Mouse (Mus musculus) Patski (cell line): ENCODE measurements around the gene Chst11. TPM values are rescaled to one million over a fixed set of nuclear protein-coding genes. Genes with fewer than 3 reads are reported as not detected.

ENCODE experiments used
- ATAC-seq: fragments of 100-300 bp; one replicate; pipeline ENCODE4 v1.8.0; 2021
- CTCF ChIA-PET: fragments of 350-600 bp; sonication (Branson Sonifier 250); formaldehyde crosslinking; loops from one replicate; lab custom pipeline; 2022; ENCODE audit warnings: inconsistent platforms; lab: Charles Lee
- POLR2A ChIA-PET: fragments of 350-600 bp; sonication (Branson Sonifier 250); formaldehyde crosslinking; loops from one replicate; lab custom pipeline; 2022; ENCODE audit warnings: antibody characterized with exemption, inconsistent platforms; lab: Charles Lee
- DNase-seq: peaks from one replicate; pipeline ENCODE4 v3.0.0-alpha.2; 2011; ENCODE audit warnings: low read depth, low spot score
- H3K27me3 ChIP-seq: fragments of 371-371 bp; one replicate; pipeline ENCODE4 v1.5.1; 2021
- CTCF ChIP-seq: fragments of 100-300 bp; IDR thresholded peaks from one replicate; pipeline ENCODE4 v1.5.1; 2021
- in situ Hi-C: fragments of 300-500 bp; cut with MboI; formaldehyde crosslinking; loops from 3 replicates; pipeline ENCODE4 v1.11.1; 2018; ENCODE audit warnings: low pct_unique_long_range_greater_than_20kb, mixed read lengths
- polyA plus RNA-seq: library from polyadenylated mRNA; unstranded; gene quantifications from one replicate; pipeline ENCODE4 v1.2.3, GENCODE M21; 2021

The Chst11 gene
- polyA plus RNA-seq, 1 experiment from 2014 or later, result 10.3 TPM

- ChIA-PET POLR2A (no interaction called here), CTCF (no interaction called here)
- H3K27me3 ChIP-seq, result no peaks in the 10 kb centered on the region
- no peak for TF ChIP-seq CTCF
- ATAC-seq, result no peak
- no peak for DNase-seq
- in situ Hi-C loops, result no loop called here
Observed at GRCm38 (mm10) chr10:83119909-83120308, 134.6 kb downstream of the Chst11 start.

GRCm38 (mm10) chr10:83120938-83121337 is 135.6 kb downstream of the Chst11 start:
- ATAC-seq, result no peak
- H3K27me3 ChIP-seq, result no peaks in the 10 kb centered on the region
- in situ Hi-C loops, result no loop called here
- TF ChIP-seq CTCF, result no peak
- POLR2A ChIA-PET, result no interaction called here
- CTCF ChIA-PET, result no interaction called here
- no peak for DNase-seq

DNA sequence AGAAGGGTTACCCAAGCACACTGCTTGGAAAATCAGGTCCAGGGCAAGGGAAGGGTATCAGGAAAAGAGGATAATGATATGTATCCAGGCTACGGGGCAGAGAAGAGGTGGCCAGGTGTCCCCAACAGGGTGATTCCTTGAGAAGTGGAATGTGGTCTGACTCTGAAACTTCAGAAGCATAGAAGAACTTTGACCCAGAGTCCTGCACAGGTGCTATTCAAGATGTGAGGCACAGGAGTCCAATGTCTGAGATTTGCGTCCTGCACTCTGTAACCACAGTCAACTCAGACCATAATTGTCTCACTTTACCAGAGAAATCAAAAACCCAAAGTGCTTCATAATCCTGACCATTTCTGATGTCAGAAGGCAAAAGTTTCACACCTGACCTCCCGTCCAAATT is 139.3 kb downstream of the Chst11 start:
- H3K27me3 ChIP-seq, result no peaks in the 10 kb centered on the region
- no peak for ATAC-seq
- ChIA-PET CTCF (no interaction called here), POLR2A (no interaction called here)
- TF ChIP-seq CTCF, result no peak
- in situ Hi-C loops, result no loop called here
- no peak for DNase-seq

DNA sequence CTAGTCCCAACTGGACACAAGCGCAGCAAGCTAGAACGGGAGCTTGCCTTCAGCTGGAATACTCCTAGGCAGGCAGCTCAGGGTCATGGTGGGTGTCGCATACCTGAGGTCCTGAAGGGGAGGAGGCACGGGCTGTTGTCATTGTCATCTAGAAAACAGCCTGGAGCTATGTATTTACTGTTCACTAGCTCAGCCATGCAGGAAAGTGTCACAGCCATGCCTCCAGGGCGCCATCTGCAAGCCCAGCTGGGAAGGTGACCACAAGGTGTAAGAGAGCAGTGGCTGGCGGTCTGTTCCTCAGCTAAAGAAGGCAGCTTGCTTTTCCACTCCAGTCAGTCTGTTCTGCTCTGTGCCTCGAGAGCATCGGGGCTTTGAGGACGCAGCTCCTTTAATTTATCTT is 141.1 kb downstream of the Chst11 start:
- DNase-seq (no peak), ATAC-seq (no peak)
- in situ Hi-C loops, result no loop called here

GRCm38 (mm10) chr10:83128435-83128834 is 143.1 kb downstream of the Chst11 start:
- CTCF ChIA-PET, result interaction anchor here (0.8 kb wide), 1 partner anchor 11 kb away, joined by 3 read pairs; no protein-coding TSS in a partner anchor

More for the DNA sequence above, 141.1 kb downstream of the Chst11 start:
- TF ChIP-seq CTCF, result no peak
- POLR2A ChIA-PET, result interaction anchor here (0.6 kb wide), 1 partner anchor 726 kb away, joined by 3 read pairs; no protein-coding TSS in a partner anchor
- CTCF ChIA-PET, result interaction anchor here (0.7 kb wide), 1 partner anchor 63 kb away, joined by 4 read pairs; no protein-coding TSS in a partner anchor
- H3K27me3 ChIP-seq, result no peaks in the 10 kb centered on the region

DNA sequence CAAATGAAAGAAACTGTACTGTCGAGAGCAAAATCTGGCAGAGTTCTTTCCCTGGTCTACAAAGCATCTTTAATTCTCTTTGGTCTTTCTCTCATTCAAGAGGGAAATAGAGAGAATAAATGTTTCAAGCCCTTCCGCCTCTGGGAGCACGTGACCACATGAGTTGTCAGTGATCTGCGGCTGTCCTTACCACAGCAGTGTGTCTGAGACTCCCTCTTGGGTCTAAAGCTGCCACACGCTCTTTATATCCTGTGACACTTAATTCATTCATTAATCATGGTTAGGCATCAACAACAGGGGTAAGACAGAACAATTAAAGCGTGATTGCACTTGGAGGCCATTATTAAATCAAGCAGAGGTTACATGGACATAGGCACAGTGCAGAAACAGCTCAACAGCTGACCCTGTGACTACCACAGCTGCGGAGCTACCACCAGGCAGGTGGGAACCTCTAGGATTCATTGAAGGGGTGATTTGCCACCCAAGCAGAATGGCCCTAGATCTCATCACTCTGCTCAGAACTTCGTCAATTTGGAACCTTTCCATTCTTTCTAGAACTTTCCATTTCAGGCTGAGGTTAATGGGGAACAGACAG is 144.4 kb downstream of the Chst11 start:
- in situ Hi-C loops, result no loop called here
- no peaks in the 10 kb centered on the region for H3K27me3 ChIP-seq
- no peak for DNase-seq
- ATAC-seq, result no peak
- POLR2A ChIA-PET, result no interaction called here
- TF ChIP-seq CTCF, result no peak
- CTCF ChIA-PET, result no interaction called here

More at GRCm38 (mm10) chr10:83128435-83128834, 143.1 kb downstream of the Chst11 start:
- in situ Hi-C loops, result no loop called here
- POLR2A ChIA-PET, result no interaction called here
- ATAC-seq (no peak), DNase-seq (no peak)
- H3K27me3 ChIP-seq, result no peaks in the 10 kb centered on the region
- TF ChIP-seq CTCF, result no peak

DNA sequence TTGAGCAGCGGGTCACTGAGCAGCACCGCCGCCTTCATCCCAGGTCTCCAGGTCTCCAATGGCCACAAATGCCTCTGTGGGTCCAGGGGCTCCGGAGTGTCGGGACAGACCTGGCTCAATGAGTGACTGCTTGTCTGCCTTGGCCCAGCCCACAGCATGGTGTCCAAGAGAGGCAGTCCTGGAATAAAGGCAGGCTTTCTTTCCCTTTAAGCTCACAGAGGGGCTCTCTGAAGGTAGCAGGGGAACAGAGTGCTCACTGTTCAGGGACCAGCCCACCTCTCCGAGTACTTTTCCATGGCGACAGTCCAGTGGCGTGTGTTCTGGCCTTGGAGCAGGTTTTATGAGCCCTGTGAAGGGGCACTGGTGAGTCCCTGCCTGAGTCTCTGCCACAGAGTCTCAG is 145.3 kb downstream of the Chst11 start:
- DNase-seq (no peak), ATAC-seq (no peak)
- in situ Hi-C loops, result no loop called here
- TF ChIP-seq CTCF, result no peak
- ChIA-PET POLR2A (no interaction called here), CTCF (no interaction called here)
- H3K27me3 ChIP-seq, result no peaks in the 10 kb centered on the region

- no peak for DNase-seq
- in situ Hi-C loops, result no loop called here
- no peaks in the 10 kb centered on the region for H3K27me3 ChIP-seq
- no peak for ATAC-seq
- POLR2A ChIA-PET, result no interaction called here
- TF ChIP-seq CTCF, result no peak
- CTCF ChIA-PET, result no interaction called here
Observed at GRCm38 (mm10) chr10:83131884-83132283, 146.6 kb downstream of the Chst11 start.

- TF ChIP-seq CTCF, result no peak
- CTCF ChIA-PET, result no interaction called here
- in situ Hi-C loops, result no loop called here
- ATAC-seq, result no peak
- POLR2A ChIA-PET, result interaction anchor here (0.5 to 0.8 kb wide), 2 partner anchors 10 to 27 kb away, joined by 4 to 5 read pairs; no protein-coding TSS in a partner anchor
- H3K27me3 ChIP-seq, result no peaks in the 10 kb centered on the region
- no peak for DNase-seq
Observed at GRCm38 (mm10) chr10:83133866-83134570, 148.7 kb downstream of the Chst11 start.

DNA sequence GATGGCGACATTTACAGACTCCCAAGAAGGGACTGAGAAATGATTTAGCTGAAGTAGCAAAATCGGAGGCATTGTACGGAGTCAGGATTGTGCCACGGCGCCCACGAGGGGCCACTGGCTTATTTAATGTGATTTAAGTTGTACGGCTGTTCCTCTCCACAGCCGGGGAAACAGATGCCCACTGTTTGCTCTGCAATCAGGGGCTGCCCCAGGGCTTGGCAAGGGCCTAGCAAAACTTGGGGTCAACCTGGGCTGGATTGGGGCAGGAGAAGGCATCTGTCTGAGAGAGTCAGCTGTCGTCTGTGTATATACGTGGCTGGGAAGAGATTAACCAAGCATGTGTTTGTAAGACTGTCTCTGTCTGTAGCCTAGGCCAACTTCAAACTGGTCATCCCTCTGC is 149.6 kb downstream of the Chst11 start:
- DNase-seq (no peak), ATAC-seq (no peak)
- H3K27me3 ChIP-seq, result no peaks in the 10 kb centered on the region
- no peak for TF ChIP-seq CTCF
- in situ Hi-C loops, result no loop called here
- POLR2A ChIA-PET, result no interaction called here
- CTCF ChIA-PET, result no interaction called here

DNA sequence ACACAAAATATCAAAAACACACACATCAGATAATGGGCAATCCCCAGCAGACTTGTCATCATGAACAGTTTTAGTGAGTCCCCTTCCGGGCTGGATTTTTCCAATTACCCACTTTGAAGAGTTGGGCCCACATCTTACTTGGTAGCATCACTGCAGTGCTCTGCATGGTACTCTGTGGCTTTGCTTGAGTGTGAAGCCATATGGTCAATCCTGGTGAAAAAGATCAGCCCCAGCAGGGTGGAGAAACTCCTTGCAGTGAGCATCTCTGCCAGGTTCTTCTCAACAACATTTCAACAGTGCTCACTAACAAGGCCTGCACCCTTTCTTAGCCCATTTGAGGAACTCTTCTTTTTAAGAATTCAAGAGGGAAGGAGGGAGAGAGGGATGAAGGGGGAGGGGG is 150.7 kb downstream of the Chst11 start:
- ChIA-PET CTCF (no interaction called here), POLR2A (no interaction called here)
- TF ChIP-seq CTCF, result no peak
- ATAC-seq (no peak), DNase-seq (no peak)
- in situ Hi-C loops, result no loop called here
- no peaks in the 10 kb centered on the region for H3K27me3 ChIP-seq
